Mouse (Mus musculus) heart, embryonic 13.5 days (tissue): ENCODE data around the gene Ndufaf1. TPM values are rescaled to one million over a fixed set of nuclear protein-coding genes. Genes with fewer than 3 reads are reported as not detected.
"Not testable (repeated sequence)": the region's sequence is repeated elsewhere in the genome, so short reads cannot be mapped to it uniquely, and the experiment has no call there.

ENCODE experiments used
- ATAC-seq: fragments of 200-750 bp; cut with Nextera tagmentation; 2 replicates; pipeline ENCODE4 v1.8.0; 2017; ENCODE audit warnings: moderate TSS enrichment; ENCODE audit not compliant: insufficient number of reproducible peaks, low FRiP score, low TSS enrichment; ENCODE audit errors: extremely low read depth
- H3K27ac ChIP-seq: fragments of 300-500 bp; sonication (generic); replicated peaks from 2 replicates; pipeline ENCODE4 v1.5.1; 2015; ENCODE audit warnings: moderate library complexity, mild to moderate bottlenecking, inconsistent platforms
- H3K27me3 ChIP-seq: fragments of 300-500 bp; sonication (generic); replicated peaks from 2 replicates; pipeline ENCODE4 v1.6.1; 2015; ENCODE audit warnings: mild to moderate bottlenecking, inconsistent platforms
- H3K36me3 ChIP-seq: fragments of 300-500 bp; sonication (generic); 2 replicates; pipeline ENCODE4 v1.6.1; 2015; ENCODE audit warnings: mild to moderate bottlenecking, inconsistent platforms
- H3K4me1 ChIP-seq: fragments of 300-500 bp; sonication (generic); 2 replicates; pipeline ENCODE4 v1.6.1; 2015; ENCODE audit warnings: inconsistent platforms
- H3K4me2 ChIP-seq: fragments of 300-500 bp; sonication (generic); 2 replicates; pipeline ENCODE4 v1.6.1; 2015; ENCODE audit warnings: inconsistent platforms, mild to moderate bottlenecking, moderate library complexity
- H3K4me3 ChIP-seq: fragments of 300-500 bp; sonication (generic); 2 replicates; pipeline ENCODE4 v1.5.1; 2015; ENCODE audit warnings: moderate library complexity, mild to moderate bottlenecking, inconsistent platforms
- H3K9ac ChIP-seq: fragments of 300-500 bp; sonication (generic); 2 replicates; pipeline ENCODE4 v1.6.1; 2015; ENCODE audit warnings: inconsistent platforms, mild to moderate bottlenecking, moderate library complexity
- H3K9me3 ChIP-seq: fragments of 300-500 bp; sonication (generic); 2 replicates; pipeline ENCODE4 v1.6.1; 2016; ENCODE audit warnings: inconsistent platforms
- WGBS: fragments of 180-500 bp; shearing (Covaris S2); methylation state at CpG from one replicate; pipeline ENCODE4 v1.1.7; 2015; ENCODE audit warnings: mixed read lengths; 5-methylcytosine and 5-hydroxymethylcytosine counted together
- polyA plus RNA-seq: library from polyadenylated mRNA; unstranded; fragments of >200 nt; fragmentation: Nextera tagmentation; extraction: Ambion mirVana; gene quantifications from 2 replicates; pipeline ENCODE4 v1.2.1, GENCODE M21; 2015

Ndufaf1 gene
- polyA plus RNA-seq, 1 experiment from 2014 or later: 49.0 TPM

- H3K27me3 ChIP-seq: 0 out of 2 replicates have a peak, but pooled peaks cover 8% of the 10 kb centered on the region
- peak overlapping the region; percentile 87 for H3K27ac ChIP-seq
- peak overlapping the region; percentile 99 for H3K4me3 ChIP-seq
- peaks cover 25% of the 10 kb centered on the region for H3K4me1 ChIP-seq
- peak overlapping the region; percentile 99 for H3K9ac ChIP-seq
- no peaks in the 10 kb centered on the region for H3K9me3 ChIP-seq
- under 1% methylated on average over 39 of the region's 39 CpGs for WGBS
- H3K36me3 ChIP-seq: no peaks in the 10 kb centered on the region
- ATAC-seq: peak; percentile 75
- H3K4me2 ChIP-seq: peak overlapping the region; percentile 94
Observed at GRCm38 (mm10) chr2:119675215-119675784, 12.7 kb upstream of the Ndufaf1 start.

DNA sequence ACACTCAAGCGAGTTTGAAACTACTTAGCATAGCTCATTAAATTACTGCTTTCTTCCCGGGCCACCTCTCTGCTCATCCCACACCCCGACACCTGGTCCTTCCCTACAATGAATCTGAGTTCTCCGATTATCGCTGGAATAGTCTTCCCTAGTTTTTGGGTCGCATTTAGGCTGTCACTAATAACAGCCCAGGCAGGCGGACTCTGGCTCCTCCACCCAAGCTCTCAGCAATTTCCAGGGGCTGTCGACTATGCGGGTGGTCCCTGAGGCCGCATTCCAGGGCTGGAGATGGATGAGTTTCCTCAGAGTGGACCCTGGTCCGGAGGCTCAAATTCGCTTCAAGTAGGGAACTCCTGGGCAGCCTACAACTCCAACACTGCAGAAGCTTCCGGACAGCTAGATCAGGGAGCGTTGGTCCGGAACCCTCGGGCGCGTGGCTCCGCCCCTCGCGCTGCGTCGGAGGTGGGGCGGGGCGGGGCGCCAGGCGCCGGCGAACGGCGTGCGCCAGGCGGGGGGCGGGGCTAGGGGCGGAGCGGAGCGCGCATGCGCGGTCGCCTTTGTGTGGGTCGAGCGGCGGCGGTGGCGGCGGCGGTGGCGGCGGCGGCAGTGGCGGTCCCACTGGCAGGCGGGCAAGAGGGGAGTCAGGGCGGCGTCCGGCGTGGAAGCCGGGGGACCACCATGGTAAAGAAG lies 12.0 kb upstream of the Ndufaf1 start, which contains the start of gene Rtf1:
Gene Rtf1 (plus strand): TSS at position 544 of the 690 bp plus-strand sequence.
- Histone ChIP-seq H3K27me3 (0 out of 2 replicates have a peak, but pooled peaks cover 8% of the 10 kb centered on the region), H3K9me3 (no peaks in the 10 kb centered on the region), H3K4me1 (peaks cover 23% of the 10 kb centered on the region), H3K9ac (peak within 1 kb of the TSS; percentile 99), H3K4me3 (peak within 1 kb of the TSS; percentile 99), H3K36me3 (no peaks in the 10 kb centered on the region), H3K27ac (peak within 1 kb of the TSS; percentile 87), H3K4me2 (peak within 1 kb of the TSS; percentile 94)
- peak; percentile 95 for ATAC-seq
- WGBS: under 1% methylated on average over 57 of the region's 58 CpGs

- no peak overlapping the region for H3K27ac ChIP-seq
- no peak overlapping the region for H3K4me3 ChIP-seq
- no peak for ATAC-seq
- H3K4me1 ChIP-seq: peaks cover 4% of the 10 kb centered on the region
- H3K36me3 ChIP-seq: no peaks in the 10 kb centered on the region
- WGBS: 15% methylated on average over 7 of the region's 7 CpGs
- no peak overlapping the region for H3K9ac ChIP-seq
- no peak overlapping the region for H3K4me2 ChIP-seq
- H3K27me3 ChIP-seq: 0 out of 2 replicates have a peak, but pooled peaks cover 8% of the 10 kb centered on the region
- no peaks in the 10 kb centered on the region for H3K9me3 ChIP-seq
Observed at GRCm38 (mm10) chr2:119669010-119669409, 6.4 kb upstream of the Ndufaf1 start.

DNA sequence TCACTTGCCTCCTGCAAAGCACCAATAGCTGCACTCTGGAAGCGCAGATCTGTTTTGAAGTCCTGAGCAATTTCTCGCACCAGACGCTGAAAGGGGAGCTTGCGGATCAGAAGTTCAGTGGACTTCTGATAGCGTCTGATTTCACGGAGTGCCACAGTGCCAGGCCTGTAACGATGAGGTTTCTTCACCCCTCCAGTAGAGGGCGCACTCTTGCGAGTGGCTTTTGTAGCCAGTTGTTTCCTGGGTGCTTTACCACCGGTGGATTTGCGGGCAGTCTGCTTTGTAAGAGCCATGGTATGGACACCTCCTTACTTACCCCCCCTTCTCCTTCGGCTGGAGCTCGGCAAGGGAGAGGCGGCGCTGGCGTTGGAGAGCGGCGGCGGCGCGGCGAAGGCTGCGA lies 3.1 kb upstream of the Ndufaf1 start:
- not testable (repeated sequence) for H3K9ac ChIP-seq, H3K36me3 ChIP-seq
- 63% methylated on average over 22 of the region's 23 CpGs for WGBS

DNA sequence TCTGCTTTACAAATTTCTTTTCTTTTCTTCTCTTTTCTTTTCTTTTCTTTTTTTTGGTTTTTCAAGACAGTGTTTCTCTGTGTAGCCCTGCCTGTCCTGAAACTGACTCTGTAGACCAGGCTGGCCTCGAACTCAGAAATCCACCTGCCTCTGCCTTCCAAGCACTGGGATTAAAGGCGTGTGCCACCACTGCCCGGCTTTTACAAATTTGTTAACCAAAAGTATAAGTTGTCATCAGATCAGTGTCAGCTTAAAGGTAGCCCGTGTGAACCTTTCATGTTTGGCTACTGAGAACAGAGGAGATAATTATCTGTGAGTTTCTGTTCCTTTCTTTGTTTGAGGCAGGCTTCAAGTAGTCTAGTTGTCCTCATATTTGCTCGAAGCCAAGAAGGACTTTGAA lies 18.4 kb downstream of the Ndufaf1 start:
- no peak overlapping the region for H3K4me3 ChIP-seq
- no peaks in the 10 kb centered on the region for H3K4me1 ChIP-seq
- peaks cover 97% of the 10 kb centered on the region for H3K36me3 ChIP-seq
- no peak for ATAC-seq
- H3K4me2 ChIP-seq: no peak overlapping the region
- H3K27ac ChIP-seq: no peak overlapping the region
- no peaks in the 10 kb centered on the region for H3K9me3 ChIP-seq
- no peaks in the 10 kb centered on the region for H3K27me3 ChIP-seq
- no peak overlapping the region for H3K9ac ChIP-seq
- 92% methylated on average over 5 of the region's 5 CpGs for WGBS

More for the DNA sequence above, 3.1 kb upstream of the Ndufaf1 start:
- H3K4me2 ChIP-seq, H3K9me3 ChIP-seq, H3K4me3 ChIP-seq, ATAC-seq, H3K27me3 ChIP-seq, H3K27ac ChIP-seq: not testable (repeated sequence)
- peaks cover 12% of the 10 kb centered on the region for H3K4me1 ChIP-seq

GRCm38 (mm10) chr2:119641214-119641912 lies 21.3 kb downstream of the Ndufaf1 start:
- Histone ChIP-seq H3K27me3 (no peaks in the 10 kb centered on the region), H3K27ac (no peak overlapping the region), H3K9ac (no peak overlapping the region), H3K9me3 (no peaks in the 10 kb centered on the region), H3K36me3 (peaks cover 98% of the 10 kb centered on the region), H3K4me2 (no peak overlapping the region), H3K4me1 (no peaks in the 10 kb centered on the region), H3K4me3 (no peak overlapping the region)
- ATAC-seq: no peak
- 91% methylated on average over 5 of the region's 5 CpGs for WGBS

DNA sequence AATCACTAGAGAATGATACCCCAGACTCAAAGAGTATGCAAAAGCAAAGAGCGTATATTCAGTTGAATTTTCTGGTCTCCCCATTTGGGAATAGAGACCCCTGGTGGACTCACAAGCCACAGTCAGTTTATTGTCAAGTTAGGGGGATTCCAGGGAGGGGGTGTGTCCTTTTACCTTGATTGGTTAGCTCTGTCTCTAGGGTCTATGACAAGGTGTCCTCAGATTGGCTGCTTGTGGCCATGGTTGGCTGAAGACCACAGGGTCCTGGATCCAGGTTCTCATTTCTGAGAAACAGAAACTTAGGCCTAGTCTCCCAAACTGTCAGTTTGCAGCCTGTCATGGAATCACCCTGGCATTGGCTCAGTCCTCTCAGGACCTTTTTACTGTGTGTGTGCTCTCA lies 25.8 kb downstream of the Ndufaf1 start:
- no peak for ATAC-seq
- Histone ChIP-seq H3K9ac (no peak overlapping the region), H3K4me2 (no peak overlapping the region), H3K27me3 (no peaks in the 10 kb centered on the region), H3K27ac (no peak overlapping the region), H3K36me3 (peaks cover 99% of the 10 kb centered on the region), H3K9me3 (no peaks in the 10 kb centered on the region), H3K4me1 (no peaks in the 10 kb centered on the region), H3K4me3 (no peak overlapping the region)
- WGBS: 82% methylated on average over 1 of the region's 1 CpGs

DNA sequence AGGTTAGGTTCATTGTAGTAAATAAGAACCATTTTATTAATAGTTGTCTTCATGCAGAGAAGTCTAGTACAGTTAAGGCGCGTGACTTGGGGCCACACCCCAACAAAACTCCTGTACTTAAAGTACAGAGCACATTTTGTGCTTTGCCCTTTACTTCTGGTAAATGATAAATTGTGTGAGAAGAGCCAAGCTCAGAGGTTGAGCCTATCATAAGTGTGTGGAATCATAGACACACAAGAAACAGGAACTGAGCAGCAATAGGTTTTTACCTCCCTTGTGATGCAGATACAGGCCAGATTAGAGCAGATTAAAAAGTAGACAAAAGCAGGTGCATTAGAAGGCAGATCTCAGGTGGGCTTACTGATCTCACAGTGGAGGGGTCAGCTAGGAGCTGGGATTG lies 41.3 kb downstream of the Ndufaf1 start:
- H3K4me3 ChIP-seq: peak overlapping the region; percentile 16; the same call in 1 of the 2 replicates
- peaks cover 39% of the 10 kb centered on the region for H3K4me1 ChIP-seq
- H3K27ac ChIP-seq: no peak overlapping the region
- H3K4me2 ChIP-seq: peak overlapping the region; percentile 89
- H3K36me3 ChIP-seq: peaks cover 32% of the 10 kb centered on the region
- no peak for ATAC-seq
- H3K9ac ChIP-seq: peak overlapping the region; percentile 50; the same call in 1 of the 2 replicates
- H3K9me3 ChIP-seq: no peaks in the 10 kb centered on the region
- no peaks in the 10 kb centered on the region for H3K27me3 ChIP-seq
- 99% methylated on average over 2 of the region's 2 CpGs for WGBS

DNA sequence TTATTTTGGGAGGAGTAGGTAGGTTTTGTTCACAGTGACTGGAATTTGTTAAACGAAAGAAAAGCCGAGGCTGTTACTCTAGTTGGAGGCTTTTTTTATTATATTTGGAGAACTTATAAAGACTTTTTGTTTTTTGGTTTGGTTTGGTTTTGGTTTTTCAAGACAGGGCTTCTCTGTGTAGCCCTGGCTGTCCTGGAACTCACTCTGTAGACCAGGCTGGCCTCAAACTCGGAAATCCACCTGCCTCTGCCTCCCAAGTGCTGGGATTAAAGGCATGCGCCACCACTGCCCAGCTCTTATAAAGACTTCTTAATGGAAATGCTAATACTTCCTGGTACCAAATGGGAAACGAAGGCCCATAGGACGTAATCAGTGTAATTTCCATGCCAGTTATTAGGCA lies 43.6 kb downstream of the Ndufaf1 start:
- not testable (repeated sequence) for ATAC-seq, H3K9me3 ChIP-seq, H3K27me3 ChIP-seq
- Histone ChIP-seq H3K9ac (peak overlapping the region; percentile 83), H3K4me3 (peak overlapping the region; percentile 93), H3K4me1 (peaks cover 39% of the 10 kb centered on the region), H3K36me3 (peaks cover 12% of the 10 kb centered on the region), H3K4me2 (peak overlapping the region; percentile 89), H3K27ac (peak overlapping the region; percentile 40)
- 11% methylated on average over 6 of the region's 6 CpGs for WGBS

GRCm38 (mm10) chr2:119618199-119618982 lies 44.2 kb downstream of the Ndufaf1 start, which contains the start of the genes Nusap1 and Oip5:
Gene Nusap1 (plus strand): TSS chr2:119618298.
Gene Oip5 (minus strand): TSS chr2:119618469.
- Histone ChIP-seq H3K27ac (peak within 1 kb of the TSS; percentile 69), H3K4me1 (peaks cover 39% of the 10 kb centered on the region), H3K9ac (peak within 1 kb of the TSS; percentile 88), H3K9me3 (no peaks in the 10 kb centered on the region), H3K27me3 (no peaks in the 10 kb centered on the region), H3K36me3 (peaks cover 6% of the 10 kb centered on the region), H3K4me2 (peak within 1 kb of the TSS; percentile 89), H3K4me3 (peak within 1 kb of the TSS; percentile 93)
- WGBS: under 1% methylated on average over 55 of the region's 55 CpGs
- peak; percentile 99 for ATAC-seq

DNA sequence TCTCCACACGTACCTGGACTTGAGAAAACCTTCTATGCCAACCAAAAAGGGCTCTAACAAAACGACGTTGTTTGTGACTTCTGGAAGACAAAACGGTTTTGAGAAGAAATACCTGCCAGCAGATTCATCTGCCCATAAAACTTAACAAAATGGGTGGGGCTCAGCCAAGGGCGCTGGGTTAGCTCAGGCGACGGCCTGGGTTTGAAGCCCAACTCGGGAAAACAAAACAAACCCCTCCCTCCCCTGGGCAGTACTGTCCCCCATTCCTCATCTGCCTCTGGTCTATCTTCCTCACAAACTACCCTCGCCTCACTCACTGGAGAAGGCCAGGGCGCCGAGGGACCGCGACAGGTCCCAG lies 44.8 kb downstream of the Ndufaf1 start:
- ATAC-seq: no peak; the same call in none of the 2 replicates
- whole genome bisulfite sequencing: under 1% methylated on average over 13 of the region's 13 CpGs
- Histone ChIP-seq H3K36me3 (peaks cover 6% of the 10 kb centered on the region; the same call in 1 of the 2 replicates), H3K4me1 (peaks cover 39% of the 10 kb centered on the region), H3K9me3 (no peaks in the 10 kb centered on the region), H3K4me3 (peak overlapping the region; percentile 93), H3K9ac (peak overlapping the region; percentile 88), H3K4me2 (peak overlapping the region; percentile 89), H3K27me3 (no peaks in the 10 kb centered on the region), H3K27ac (peak overlapping the region; percentile 69)
